Mouse (Mus musculus): ENCODE results near the gene Clec4a4.
A peak's percentile ranks its signal among the peaks of the same experiment; 100 is the strongest.
"Not testable (repeated sequence)": the region's sequence is repeated elsewhere in the genome, so short reads cannot be mapped to it uniquely, and the experiment has no call there.

Gene Clec4a4

GRCm38 (mm10) chr6:122989876-122990437 is at the start of gene Clec4a4:
Gene Clec4a4 (plus strand): TSS chr6:122990367.
- no peak for ATAC-seq (ENCODE audit: low TSS enrichment)

GRCm38 (mm10) chr6:122946760-122947159 is 43.4 kb upstream of the Clec4a4 start:
- ATAC-seq (ENCODE audit: low TSS enrichment): no peak

GRCm38 (mm10) chr6:122952401-122952800 is 37.8 kb upstream of the Clec4a4 start, which contains the start of gene Clec4a3:
Gene Clec4a3 (plus strand): TSS chr6:122952515.
- ATAC-seq (ENCODE audit: low TSS enrichment): peak; percentile 38; the same call in 1 of the 2 replicates

GRCm38 (mm10) chr6:122964562-122964961 is 25.6 kb upstream of the Clec4a4 start:
- ATAC-seq (ENCODE audit: low TSS enrichment): no peak

GRCm38 (mm10) chr6:122969048-122969447 is 21.1 kb upstream of the Clec4a4 start:
- ATAC-seq (ENCODE audit: low TSS enrichment): no peak

GRCm38 (mm10) chr6:123004696-123005095 is 14.5 kb downstream of the Clec4a4 start:
- ATAC-seq (ENCODE audit: low TSS enrichment): not testable (repeated sequence)

- ATAC-seq (ENCODE audit: low TSS enrichment): no peak
These were observed 15.4 kb downstream of the Clec4a4 start for GRCm38 (mm10) chr6:123005591-123005990.

GRCm38 (mm10) chr6:123049742-123050372 is 59.7 kb downstream of the Clec4a4 start, which contains the start of gene Clec4b1:
Gene Clec4b1 (plus strand): TSS chr6:123049962.
- ATAC-seq (ENCODE audit: low TSS enrichment): no peak

Measured in frontal cortex, adult (tissue).